Mouse (Mus musculus): ENCODE data around the gene Sod2. TPM values are rescaled to one million over a fixed set of nuclear protein-coding genes. Genes with fewer than 3 reads are reported as not detected.
A peak's percentile ranks its signal among the peaks of the same experiment; 100 is the strongest.
"Not testable (repeated sequence)": the region's sequence is repeated elsewhere in the genome, so short reads cannot be mapped to it uniquely, and the experiment has no call there.

The Sod2 gene
- total and polyA plus RNA-seq, 3 experiments, result 961 to 1,111 (median 1,105) TPM

GRCm38 (mm10) chr17:13006984-13007383, 338 bp downstream of the Sod2 start:
- Histone ChIP-seq H3K36me3 (ENCODE audit: control insufficient read depth, insufficient read depth, low read length) (peaks cover 9% of the 10 kb centered on the region), H3K27ac (peak overlapping the region; percentile 73), H3K79me2 (replicated peaks; ENCODE audit: control insufficient read depth, insufficient read depth, low read length) (no peaks in the 10 kb centered on the region), H3K27me3 (ENCODE audit: control insufficient read depth, insufficient read depth, low read length) (no peaks in the 10 kb centered on the region), H3K4me3 (peak overlapping the region; percentile 81), H3K4me1 (ENCODE audit: control insufficient read depth, insufficient read depth, low read length) (peaks cover 3% of the 10 kb centered on the region; the same call in 1 of the 2 replicates), H3K9ac (ENCODE audit: low read depth, low read length) (peak overlapping the region; percentile 64; the same call in 1 of the 2 replicates)
- no peak for DNase-seq
- 56% methylated on average over 5 of the region's 5 CpGs for WGBS
- no peak for TF ChIP-seq POLR2A (IDR thresholded peaks at IDR 0.05; ENCODE audit: insufficient read depth, low read depth, low read length)
- TF ChIP-seq CTCF (IDR thresholded peaks at IDR 0.05), result no peak
- no peak for TF ChIP-seq EP300 (IDR thresholded peaks at IDR 0.05; ENCODE audit: insufficient read depth, low read depth, low read length)
- intact Hi-C loops (cut with DNase I), result loop anchor here (1.0 kb wide), 1 partner anchor 15 kb away; no protein-coding TSS in a partner anchor

- WGBS, result under 1% methylated on average over 75 of the region's 76 CpGs
- Histone ChIP-seq H3K4me3 (peak overlapping the region; percentile 81), H3K79me2 (replicated peaks; ENCODE audit: control insufficient read depth, insufficient read depth, low read length) (no peaks in the 10 kb centered on the region), H3K4me1 (ENCODE audit: control insufficient read depth, insufficient read depth, low read length) (peaks cover 3% of the 10 kb centered on the region; the same call in 1 of the 2 replicates), H3K27ac (peak overlapping the region; percentile 95), H3K27me3 (ENCODE audit: control insufficient read depth, insufficient read depth, low read length) (no peaks in the 10 kb centered on the region), H3K9ac (ENCODE audit: low read depth, low read length) (peak overlapping the region; percentile 94), H3K36me3 (ENCODE audit: control insufficient read depth, insufficient read depth, low read length) (peaks cover 11% of the 10 kb centered on the region)
- TF ChIP-seq POLR2A (IDR thresholded peaks at IDR 0.05; ENCODE audit: insufficient read depth, low read depth, low read length) (peak; percentile 97), EP300 (IDR thresholded peaks at IDR 0.05; ENCODE audit: insufficient read depth, low read depth, low read length) (peak; percentile 68; the same call in 1 of the 2 replicates), CTCF (IDR thresholded peaks at IDR 0.05) (peak; percentile 37; the same call in 1 of the 2 replicates)
- intact Hi-C loops (cut with DNase I), result loop anchor here (1.0 kb wide), 1 partner anchor 16 kb away; no protein-coding TSS in a partner anchor
- peak; percentile 99 for DNase-seq
Measured at GRCm38 (mm10) chr17:13007730-13008425, 1.2 kb downstream of the Sod2 start.

- H3K4me1 ChIP-seq (ENCODE audit: control insufficient read depth, insufficient read depth, low read length), result peaks cover 3% of the 10 kb centered on the region; the same call in 1 of the 2 replicates
- H3K79me2 ChIP-seq (replicated peaks; ENCODE audit: control insufficient read depth, insufficient read depth, low read length), result no peaks in the 10 kb centered on the region
- intact Hi-C loops (cut with DNase I), result no loop called here
- H3K9ac ChIP-seq (ENCODE audit: low read depth, low read length), result peak overlapping the region; percentile 94
- no peaks in the 10 kb centered on the region for H3K27me3 ChIP-seq (ENCODE audit: control insufficient read depth, insufficient read depth, low read length)
- H3K36me3 ChIP-seq (ENCODE audit: control insufficient read depth, insufficient read depth, low read length), result peaks cover 11% of the 10 kb centered on the region
- no peak for TF ChIP-seq EP300 (IDR thresholded peaks at IDR 0.05; ENCODE audit: insufficient read depth, low read depth, low read length)
- TF ChIP-seq CTCF (IDR thresholded peaks at IDR 0.05), result no peak
- TF ChIP-seq POLR2A (IDR thresholded peaks at IDR 0.05; ENCODE audit: insufficient read depth, low read depth, low read length), result no peak
- H3K4me3 ChIP-seq, result peak overlapping the region; percentile 81
- DNase-seq, result peak; percentile 38 to 40
- H3K27ac ChIP-seq, result peak overlapping the region; percentile 95
- WGBS, result 4% methylated on average over 10 of the region's 10 CpGs
Measured at GRCm38 (mm10) chr17:13008528-13008927, 1.9 kb downstream of the Sod2 start.

GRCm38 (mm10) chr17:13009887-13010286, 3.2 kb downstream of the Sod2 start:
- H3K4me3 ChIP-seq, result peak overlapping the region; percentile 23; the same call in 1 of the 2 replicates
- H3K4me1 ChIP-seq (ENCODE audit: control insufficient read depth, insufficient read depth, low read length), result peaks cover 3% of the 10 kb centered on the region; the same call in 1 of the 2 replicates
- peak in 1 of 2 experiments; percentile 29 for DNase-seq
- H3K27me3 ChIP-seq (ENCODE audit: control insufficient read depth, insufficient read depth, low read length), result no peaks in the 10 kb centered on the region
- no peaks in the 10 kb centered on the region for H3K79me2 ChIP-seq (replicated peaks; ENCODE audit: control insufficient read depth, insufficient read depth, low read length)
- intact Hi-C loops (cut with DNase I), result loop anchor here (1.0 to 5.0 kb wide), 3 partner anchors 50 to 128 kb away; partner anchors contain the start of genes Acat2 and Mrpl18
- 12% methylated on average over 3 of the region's 3 CpGs for WGBS
- H3K27ac ChIP-seq, result no peak overlapping the region
- no peak overlapping the region for H3K9ac ChIP-seq (ENCODE audit: low read depth, low read length)
- peaks cover 13% of the 10 kb centered on the region for H3K36me3 ChIP-seq (ENCODE audit: control insufficient read depth, insufficient read depth, low read length)
- TF ChIP-seq EP300 (IDR thresholded peaks at IDR 0.05; ENCODE audit: insufficient read depth, low read depth, low read length), result no peak
- TF ChIP-seq POLR2A (IDR thresholded peaks at IDR 0.05; ENCODE audit: insufficient read depth, low read depth, low read length), result no peak
- TF ChIP-seq CTCF (IDR thresholded peaks at IDR 0.05), result peak; percentile 83

GRCm38 (mm10) chr17:13013316-13013715, 6.7 kb downstream of the Sod2 start:
- Histone ChIP-seq H3K36me3 (ENCODE audit: control insufficient read depth, insufficient read depth, low read length) (peaks cover 21% of the 10 kb centered on the region), H3K27ac (no peak overlapping the region), H3K27me3 (ENCODE audit: control insufficient read depth, insufficient read depth, low read length) (no peaks in the 10 kb centered on the region), H3K79me2 (replicated peaks; ENCODE audit: control insufficient read depth, insufficient read depth, low read length) (no peaks in the 10 kb centered on the region), H3K9ac (ENCODE audit: low read depth, low read length) (no peak overlapping the region), H3K4me1 (ENCODE audit: control insufficient read depth, insufficient read depth, low read length) (peaks cover 3% of the 10 kb centered on the region; the same call in 1 of the 2 replicates), H3K4me3 (no peak overlapping the region)
- no peak for DNase-seq
- TF ChIP-seq POLR2A (IDR thresholded peaks at IDR 0.05; ENCODE audit: insufficient read depth, low read depth, low read length), result 0 out of 2 replicates have a peak, but pooled peaks have one; percentile 1
- no peak for TF ChIP-seq CTCF (IDR thresholded peaks at IDR 0.05)
- intact Hi-C loops (cut with DNase I), result loop anchor here (5.0 kb wide), 1 partner anchor 131 kb away; no protein-coding TSS in a partner anchor
- 65% methylated on average over 3 of the region's 3 CpGs for WGBS

GRCm38 (mm10) chr17:13036627-13037192, 30.1 kb downstream of the Sod2 start:
- H3K4me3 ChIP-seq; H3K9ac ChIP-seq (ENCODE audit: low read depth, low read length); H3K27me3 ChIP-seq (ENCODE audit: control insufficient read depth, insufficient read depth, low read length); H3K27ac ChIP-seq; DNase-seq; H3K4me1 ChIP-seq (ENCODE audit: control insufficient read depth, insufficient read depth, low read length); H3K79me2 ChIP-seq (replicated peaks; ENCODE audit: control insufficient read depth, insufficient read depth, low read length); intact Hi-C loops (cut with DNase I); H3K36me3 ChIP-seq (ENCODE audit: control insufficient read depth, insufficient read depth, low read length): not testable (repeated sequence)
- 73% methylated on average over 4 of the region's 12 CpGs for WGBS
